Mouse (Mus musculus): ENCODE measurements around the gene Meis1.

Gene Meis1

GRCm38 (mm10) chr11:19014441-19015161 lies 4.2 kb downstream of the Meis1 start:
- no peak for DNase-seq (ENCODE audit: low read depth, low spot score)

GRCm38 (mm10) chr11:19014113-19014440 lies 4.7 kb downstream of the Meis1 start:
- DNase-seq (ENCODE audit: low read depth, low spot score), result no peak

- no peak for DNase-seq (ENCODE audit: low read depth, low spot score)
Observed at GRCm38 (mm10) chr11:19013141-19014112, 5.4 kb downstream of the Meis1 start.

GRCm38 (mm10) chr11:19012463-19013115 lies 6.2 kb downstream of the Meis1 start:
- no peak for DNase-seq (ENCODE audit: low read depth, low spot score)

- no peak for DNase-seq (ENCODE audit: low read depth, low spot score)
Observed at GRCm38 (mm10) chr11:19012001-19012400, 6.8 kb downstream of the Meis1 start.

- no peak for DNase-seq (ENCODE audit: low read depth, low spot score)
Observed at GRCm38 (mm10) chr11:19011108-19011805, 7.5 kb downstream of the Meis1 start.

GRCm38 (mm10) chr11:19010396-19010811 lies 8.4 kb downstream of the Meis1 start:
- no peak for DNase-seq (ENCODE audit: low read depth, low spot score)

GRCm38 (mm10) chr11:19009536-19010395 lies 9.0 kb downstream of the Meis1 start:
- no peak for DNase-seq (ENCODE audit: low read depth, low spot score)

- no peak for DNase-seq (ENCODE audit: low read depth, low spot score)
Observed at GRCm38 (mm10) chr11:19008610-19009384, 10.0 kb downstream of the Meis1 start.

GRCm38 (mm10) chr11:19007541-19008424 lies 11.0 kb downstream of the Meis1 start:
- no peak for DNase-seq (ENCODE audit: low read depth, low spot score)

- no peak for DNase-seq (ENCODE audit: low read depth, low spot score)
Observed at GRCm38 (mm10) chr11:19007068-19007467, 11.7 kb downstream of the Meis1 start.

GRCm38 (mm10) chr11:19005913-19006693 lies 12.7 kb downstream of the Meis1 start:
- DNase-seq (ENCODE audit: low read depth, low spot score), result no peak

GRCm38 (mm10) chr11:19005007-19005912 lies 13.5 kb downstream of the Meis1 start:
- DNase-seq (ENCODE audit: low read depth, low spot score), result no peak

GRCm38 (mm10) chr11:19003066-19003465 lies 15.7 kb downstream of the Meis1 start:
- no peak for DNase-seq (ENCODE audit: low read depth, low spot score)

- no peak for DNase-seq (ENCODE audit: low read depth, low spot score)
Observed at GRCm38 (mm10) chr11:18996767-18997166, 22.0 kb downstream of the Meis1 start.

GRCm38 (mm10) chr11:18996289-18996688 lies 22.5 kb downstream of the Meis1 start:
- DNase-seq (ENCODE audit: low read depth, low spot score), result no peak

- DNase-seq (ENCODE audit: low read depth, low spot score), result no peak
Observed at GRCm38 (mm10) chr11:18992796-18993195, 26.0 kb downstream of the Meis1 start.
